Mouse (Mus musculus): ENCODE data around the gene Fmo6.

DNA sequence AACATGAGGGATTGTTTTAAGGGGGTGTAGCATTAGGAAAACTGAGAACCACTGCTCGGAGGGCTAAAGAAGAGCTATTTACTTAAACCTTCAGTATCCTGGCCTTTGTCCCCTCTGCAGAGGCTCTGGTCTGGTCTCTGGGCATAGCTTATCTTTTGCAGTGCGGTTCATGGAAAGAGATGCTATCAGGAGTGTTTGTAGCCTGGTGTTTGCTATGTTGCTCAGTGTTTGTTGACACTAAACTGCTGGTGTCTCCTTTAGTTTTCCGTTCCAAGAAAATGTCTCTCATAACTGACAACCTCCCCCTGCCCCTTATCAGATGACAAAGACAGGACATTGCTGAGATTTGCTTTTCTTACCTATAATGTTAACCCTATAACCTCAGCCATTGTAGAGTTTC lies 62.2 kb downstream of the Fmo6 start:
- no peak for TF ChIP-seq POLR2A (IDR thresholded peaks at IDR 0.05; ENCODE audit: extremely low read depth, insufficient read depth, low read length)
- no peak for TF ChIP-seq CTCF (IDR thresholded peaks at IDR 0.05; ENCODE audit: extremely low read depth, insufficient read depth, low read length)

Data from cortical plate, adult 2 months (tissue).